Mouse (Mus musculus): ENCODE measurements around the gene Tmem268. TPM values are rescaled to one million over a fixed set of nuclear protein-coding genes. Genes with fewer than 3 reads are reported as not detected.

Gene Tmem268
- polyA plus RNA-seq, 1 experiment from 2014 or later = 5.3 TPM

- H3K4me1 ChIP-seq (ENCODE audit: control insufficient read depth, insufficient read depth, low read length) = no peaks in the 10 kb centered on the region; the same call in 1 of the 2 replicates
- 19% methylated on average over 5 of the region's 5 CpGs for WGBS
- H3K9ac ChIP-seq (ENCODE audit: low read depth, low read length) = no peak overlapping the region
- H3K4me3 ChIP-seq (ENCODE audit: low read depth, low read length) = no peak overlapping the region
- H3K9me3 ChIP-seq (ENCODE audit: control insufficient read depth, low read length) = no peaks in the 10 kb centered on the region
- peak; percentile 89 for DNase-seq (ENCODE audit: low spot score)
- peak; percentile 74 for ATAC-seq (ENCODE audit: low read depth)
- H3K36me3 ChIP-seq (ENCODE audit: control insufficient read depth, insufficient read depth, low read length) = 0 out of 2 replicates have a peak, but pooled peaks cover 4% of the 10 kb centered on the region
- H3K27ac ChIP-seq (replicated peaks; ENCODE audit: low read depth, low read length) = peak overlapping the region; percentile 63; the same call in 1 of the 2 replicates
- no peak overlapping the region for H3K4me2 ChIP-seq (ENCODE audit: low read depth, low read length)
- H3K27me3 ChIP-seq (replicated peaks; ENCODE audit: control insufficient read depth, insufficient read depth, low read length) = no peaks in the 10 kb centered on the region
Measured at GRCm38 (mm10) chr4:63582580-63582979, 24.0 kb downstream of the Tmem268 start.

- H3K9me3 ChIP-seq (ENCODE audit: control insufficient read depth, low read length) = no peaks in the 10 kb centered on the region
- no peak for DNase-seq (ENCODE audit: low spot score)
- no peaks in the 10 kb centered on the region for H3K27me3 ChIP-seq (replicated peaks; ENCODE audit: control insufficient read depth, insufficient read depth, low read length)
- no peaks in the 10 kb centered on the region for H3K36me3 ChIP-seq (ENCODE audit: control insufficient read depth, insufficient read depth, low read length)
- 85% methylated on average over 10 of the region's 10 CpGs for WGBS
- no peaks in the 10 kb centered on the region; the same call in 1 of the 2 replicates for H3K4me1 ChIP-seq (ENCODE audit: control insufficient read depth, insufficient read depth, low read length)
- H3K4me3 ChIP-seq (ENCODE audit: low read depth, low read length) = no peak overlapping the region
- ATAC-seq (ENCODE audit: low read depth) = no peak
- H3K9ac ChIP-seq (ENCODE audit: low read depth, low read length) = no peak overlapping the region
- H3K4me2 ChIP-seq (ENCODE audit: low read depth, low read length) = no peak overlapping the region
- no peak overlapping the region for H3K27ac ChIP-seq (replicated peaks; ENCODE audit: low read depth, low read length)
Measured at GRCm38 (mm10) chr4:63585216-63585615, 26.6 kb downstream of the Tmem268 start.

- no peak overlapping the region for H3K9ac ChIP-seq (ENCODE audit: low read depth, low read length)
- no peak overlapping the region for H3K27ac ChIP-seq (replicated peaks; ENCODE audit: low read depth, low read length)
- H3K4me1 ChIP-seq (ENCODE audit: control insufficient read depth, insufficient read depth, low read length) = no peaks in the 10 kb centered on the region; the same call in 1 of the 2 replicates
- no peaks in the 10 kb centered on the region for H3K27me3 ChIP-seq (replicated peaks; ENCODE audit: control insufficient read depth, insufficient read depth, low read length)
- ATAC-seq (ENCODE audit: low read depth) (no peak), DNase-seq (ENCODE audit: low spot score) (no peak)
- 84% methylated on average over 2 of the region's 2 CpGs for WGBS
- H3K4me2 ChIP-seq (ENCODE audit: low read depth, low read length) = no peak overlapping the region
- no peaks in the 10 kb centered on the region for H3K36me3 ChIP-seq (ENCODE audit: control insufficient read depth, insufficient read depth, low read length)
- H3K9me3 ChIP-seq (ENCODE audit: control insufficient read depth, low read length) = no peaks in the 10 kb centered on the region
- H3K4me3 ChIP-seq (ENCODE audit: low read depth, low read length) = no peak overlapping the region
Measured at GRCm38 (mm10) chr4:63586240-63586639, 27.7 kb downstream of the Tmem268 start.

GRCm38 (mm10) chr4:63589987-63590386, 31.4 kb downstream of the Tmem268 start:
- H3K36me3 ChIP-seq (ENCODE audit: control insufficient read depth, insufficient read depth, low read length) = no peaks in the 10 kb centered on the region
- ATAC-seq (ENCODE audit: low read depth) = no peak
- H3K27me3 ChIP-seq (replicated peaks; ENCODE audit: control insufficient read depth, insufficient read depth, low read length) = no peaks in the 10 kb centered on the region
- no peaks in the 10 kb centered on the region for H3K4me1 ChIP-seq (ENCODE audit: control insufficient read depth, insufficient read depth, low read length)
- no peak overlapping the region for H3K9ac ChIP-seq (ENCODE audit: low read depth, low read length)
- no peak overlapping the region for H3K4me2 ChIP-seq (ENCODE audit: low read depth, low read length)
- no peak overlapping the region for H3K27ac ChIP-seq (replicated peaks; ENCODE audit: low read depth, low read length)
- H3K4me3 ChIP-seq (ENCODE audit: low read depth, low read length) = no peak overlapping the region
- WGBS = 86% methylated on average over 7 of the region's 7 CpGs
- no peaks in the 10 kb centered on the region for H3K9me3 ChIP-seq (ENCODE audit: control insufficient read depth, low read length)
- DNase-seq (ENCODE audit: low spot score) = no peak

- ATAC-seq (ENCODE audit: low read depth) = no peak
Measured at GRCm38 (mm10) chr4:63590538-63590937, 32.0 kb downstream of the Tmem268 start.

GRCm38 (mm10) chr4:63594459-63595110, 36.0 kb downstream of the Tmem268 start:
- ATAC-seq (ENCODE audit: low read depth) (no peak), DNase-seq (ENCODE audit: low spot score) (peak; percentile 24)
- Histone ChIP-seq H3K4me2 (ENCODE audit: low read depth, low read length) (no peak overlapping the region), H3K4me1 (ENCODE audit: control insufficient read depth, insufficient read depth, low read length) (no peaks in the 10 kb centered on the region), H3K4me3 (ENCODE audit: low read depth, low read length) (no peak overlapping the region), H3K27ac (replicated peaks; ENCODE audit: low read depth, low read length) (no peak overlapping the region), H3K36me3 (ENCODE audit: control insufficient read depth, insufficient read depth, low read length) (no peaks in the 10 kb centered on the region), H3K27me3 (replicated peaks; ENCODE audit: control insufficient read depth, insufficient read depth, low read length) (no peaks in the 10 kb centered on the region), H3K9ac (ENCODE audit: low read depth, low read length) (no peak overlapping the region), H3K9me3 (ENCODE audit: control insufficient read depth, low read length) (no peaks in the 10 kb centered on the region)
- 82% methylated on average over 5 of the region's 5 CpGs for WGBS

More at GRCm38 (mm10) chr4:63590538-63590937, 32.0 kb downstream of the Tmem268 start:
- 80% methylated on average over 4 of the region's 4 CpGs for whole genome bisulfite sequencing
- Histone ChIP-seq H3K4me2 (ENCODE audit: low read depth, low read length) (no peak overlapping the region), H3K27me3 (replicated peaks; ENCODE audit: control insufficient read depth, insufficient read depth, low read length) (no peaks in the 10 kb centered on the region), H3K36me3 (ENCODE audit: control insufficient read depth, insufficient read depth, low read length) (no peaks in the 10 kb centered on the region), H3K4me3 (ENCODE audit: low read depth, low read length) (no peak overlapping the region), H3K9me3 (ENCODE audit: control insufficient read depth, low read length) (no peaks in the 10 kb centered on the region), H3K4me1 (ENCODE audit: control insufficient read depth, insufficient read depth, low read length) (no peaks in the 10 kb centered on the region), H3K9ac (ENCODE audit: low read depth, low read length) (no peak overlapping the region), H3K27ac (replicated peaks; ENCODE audit: low read depth, low read length) (no peak overlapping the region)
- no peak for DNase-seq (ENCODE audit: low spot score)

- WGBS = 79% methylated on average over 10 of the region's 10 CpGs
- H3K4me2 ChIP-seq (ENCODE audit: low read depth, low read length) = no peak overlapping the region
- H3K9me3 ChIP-seq (ENCODE audit: control insufficient read depth, low read length) = no peaks in the 10 kb centered on the region
- H3K36me3 ChIP-seq (ENCODE audit: control insufficient read depth, insufficient read depth, low read length) = no peaks in the 10 kb centered on the region
- no peak overlapping the region for H3K4me3 ChIP-seq (ENCODE audit: low read depth, low read length)
- no peaks in the 10 kb centered on the region for H3K27me3 ChIP-seq (replicated peaks; ENCODE audit: control insufficient read depth, insufficient read depth, low read length)
- ATAC-seq (ENCODE audit: low read depth) = no peak
- H3K4me1 ChIP-seq (ENCODE audit: control insufficient read depth, insufficient read depth, low read length) = no peaks in the 10 kb centered on the region
- DNase-seq (ENCODE audit: low spot score) = no peak
- H3K27ac ChIP-seq (replicated peaks; ENCODE audit: low read depth, low read length) = no peak overlapping the region
- no peak overlapping the region for H3K9ac ChIP-seq (ENCODE audit: low read depth, low read length)
Measured at GRCm38 (mm10) chr4:63595259-63595658, 36.7 kb downstream of the Tmem268 start.

- 93% methylated on average over 4 of the region's 4 CpGs for WGBS
- ATAC-seq (ENCODE audit: low read depth) (no peak), DNase-seq (ENCODE audit: low spot score) (no peak)
- H3K9me3 ChIP-seq (ENCODE audit: control insufficient read depth, low read length) = no peaks in the 10 kb centered on the region
- no peak overlapping the region for H3K4me2 ChIP-seq (ENCODE audit: low read depth, low read length)
- H3K27ac ChIP-seq (replicated peaks; ENCODE audit: low read depth, low read length) = no peak overlapping the region
- H3K36me3 ChIP-seq (ENCODE audit: control insufficient read depth, insufficient read depth, low read length) = no peaks in the 10 kb centered on the region
- H3K4me3 ChIP-seq (ENCODE audit: low read depth, low read length) = no peak overlapping the region
- no peaks in the 10 kb centered on the region for H3K4me1 ChIP-seq (ENCODE audit: control insufficient read depth, insufficient read depth, low read length)
- no peak overlapping the region for H3K9ac ChIP-seq (ENCODE audit: low read depth, low read length)
- no peaks in the 10 kb centered on the region for H3K27me3 ChIP-seq (replicated peaks; ENCODE audit: control insufficient read depth, insufficient read depth, low read length)
Measured at GRCm38 (mm10) chr4:63596010-63596409, 37.4 kb downstream of the Tmem268 start.

- H3K4me2 ChIP-seq (ENCODE audit: low read depth, low read length) = no peak overlapping the region
- no peak overlapping the region for H3K9ac ChIP-seq (ENCODE audit: low read depth, low read length)
- no peaks in the 10 kb centered on the region for H3K27me3 ChIP-seq (replicated peaks; ENCODE audit: control insufficient read depth, insufficient read depth, low read length)
- no peak overlapping the region for H3K4me3 ChIP-seq (ENCODE audit: low read depth, low read length)
- H3K27ac ChIP-seq (replicated peaks; ENCODE audit: low read depth, low read length) = no peak overlapping the region
- DNase-seq (ENCODE audit: low spot score) = no peak
- no peak for ATAC-seq (ENCODE audit: low read depth)
- no peaks in the 10 kb centered on the region for H3K36me3 ChIP-seq (ENCODE audit: control insufficient read depth, insufficient read depth, low read length)
- H3K9me3 ChIP-seq (ENCODE audit: control insufficient read depth, low read length) = no peaks in the 10 kb centered on the region
- H3K4me1 ChIP-seq (ENCODE audit: control insufficient read depth, insufficient read depth, low read length) = no peaks in the 10 kb centered on the region
- WGBS = 81% methylated on average over 6 of the region's 6 CpGs
Measured at GRCm38 (mm10) chr4:63600786-63601185, 42.2 kb downstream of the Tmem268 start.
